Mouse (Mus musculus) embryonic facial prominence, embryonic 12.5 days (tissue): Measurements from ENCODE around the gene Lekr1. TPM values are rescaled to one million over a fixed set of nuclear protein-coding genes. Genes with fewer than 3 reads are reported as not detected.

Source experiments
- ATAC-seq: fragments of 200-750 bp; cut with Nextera tagmentation; 2 replicates; pipeline ENCODE4 v1.8.0; 2017; ENCODE audit not compliant: insufficient number of reproducible peaks, insufficient read depth, low FRiP score, low TSS enrichment
- H3K27ac ChIP-seq: fragments of 300-500 bp; sonication (generic); 2 replicates; pipeline ENCODE4 v1.5.1; 2016; ENCODE audit warnings: mild to moderate bottlenecking
- H3K27me3 ChIP-seq: fragments of 300-500 bp; sonication (generic); 2 replicates; pipeline ENCODE4 v1.6.1; 2016; ENCODE audit warnings: mild to moderate bottlenecking, moderate library complexity
- H3K36me3 ChIP-seq: fragments of 300-500 bp; sonication (generic); 2 replicates; pipeline ENCODE4 v1.6.1; 2016; ENCODE audit warnings: mild to moderate bottlenecking
- H3K4me1 ChIP-seq: fragments of 300-500 bp; sonication (generic); 2 replicates; pipeline ENCODE4 v1.6.1; 2016
- H3K4me2 ChIP-seq: fragments of 300-500 bp; sonication (generic); replicated peaks from 2 replicates; pipeline ENCODE4 v1.6.1; 2016; ENCODE audit warnings: mild to moderate bottlenecking, moderate library complexity
- H3K4me3 ChIP-seq: fragments of 300-500 bp; sonication (generic); 2 replicates; pipeline ENCODE4 v1.5.1; 2016; ENCODE audit warnings: mild to moderate bottlenecking
- H3K9ac ChIP-seq: fragments of 300-500 bp; sonication (generic); 2 replicates; pipeline ENCODE4 v1.6.1; 2016; ENCODE audit warnings: mild to moderate bottlenecking, moderate library complexity
- H3K9me3 ChIP-seq: fragments of 300-500 bp; sonication (generic); 2 replicates; pipeline ENCODE4 v1.6.1; 2016; ENCODE audit warnings: mild to moderate bottlenecking, moderate library complexity
- WGBS: fragments of 180-500 bp; shearing (Covaris S2); methylation state at CpG from one replicate; pipeline ENCODE4 v1.1.7; 2016; 5-methylcytosine and 5-hydroxymethylcytosine counted together
- polyA plus RNA-seq: library from polyadenylated mRNA; unstranded; fragments of >200 nt; fragmentation: Nextera tagmentation; extraction: Ambion mirVana; gene quantifications from 2 replicates; pipeline ENCODE4 v1.2.1, GENCODE M21; 2016

Lekr1 gene
- polyA plus RNA-seq, 1 experiment from 2014 or later = 9.6 TPM

DNA sequence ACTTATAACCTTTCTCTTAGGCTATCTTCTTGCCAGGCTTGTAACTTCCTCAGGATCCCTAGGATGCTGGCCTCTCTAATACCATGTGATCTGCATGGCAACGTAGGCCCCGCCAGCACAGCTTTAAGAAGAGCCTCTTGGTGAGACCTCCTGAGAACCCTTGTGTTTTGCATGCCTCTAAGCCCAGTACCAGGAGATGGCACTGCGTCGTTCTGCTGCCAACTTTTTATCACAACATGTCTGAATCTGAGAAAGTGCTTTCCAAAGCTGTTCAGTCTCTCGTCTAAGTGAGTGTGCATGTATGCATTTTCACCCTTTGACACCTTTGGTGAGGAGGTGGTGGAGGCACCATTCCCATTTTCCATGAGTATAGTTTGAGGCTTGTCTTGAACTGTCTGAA, 116.2 kb downstream of the Lekr1 start:
- no peak overlapping the region for H3K27ac ChIP-seq
- no peak for ATAC-seq
- H3K27me3 ChIP-seq = no peaks in the 10 kb centered on the region
- H3K4me3 ChIP-seq = no peak overlapping the region
- no peaks in the 10 kb centered on the region for H3K4me1 ChIP-seq
- WGBS = 82% methylated on average over 5 of the region's 5 CpGs
- no peaks in the 10 kb centered on the region for H3K36me3 ChIP-seq
- no peak overlapping the region for H3K9ac ChIP-seq
- H3K9me3 ChIP-seq = no peaks in the 10 kb centered on the region
- no peak overlapping the region for H3K4me2 ChIP-seq

DNA sequence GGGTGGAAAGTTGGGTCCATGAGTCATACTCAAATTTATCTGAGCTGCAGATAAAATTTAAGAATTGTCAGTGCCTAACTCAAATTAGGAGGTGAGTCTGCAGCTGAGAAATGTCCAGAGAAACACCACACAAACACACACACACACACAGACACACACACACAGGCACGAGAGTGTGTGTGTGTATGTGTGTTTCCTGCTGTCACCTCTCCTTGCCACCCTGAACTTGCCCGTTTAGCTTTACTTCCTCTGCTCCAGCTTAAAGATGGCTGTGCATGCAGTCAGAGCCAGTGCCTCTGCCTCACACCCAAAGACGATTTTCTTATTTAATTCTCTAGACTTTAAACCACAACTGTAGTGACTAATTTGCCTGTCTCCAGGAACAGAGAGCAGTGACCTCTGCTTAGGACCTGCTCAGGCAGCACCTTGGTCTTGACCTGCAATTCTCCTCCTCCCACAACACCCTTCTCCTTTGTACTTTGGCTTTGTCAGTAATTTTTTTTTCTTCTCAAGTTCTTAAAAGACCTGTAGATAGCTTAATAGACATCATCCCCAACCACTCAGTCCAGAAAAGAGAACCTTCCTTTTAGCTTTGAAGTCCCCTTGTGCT, 124.2 kb downstream of the Lekr1 start:
- WGBS = 51% methylated on average over 3 of the region's 3 CpGs
- H3K4me2 ChIP-seq = no peak overlapping the region
- no peaks in the 10 kb centered on the region for H3K4me1 ChIP-seq
- H3K27ac ChIP-seq = no peak overlapping the region
- no peaks in the 10 kb centered on the region for H3K27me3 ChIP-seq
- no peak overlapping the region for H3K4me3 ChIP-seq
- no peaks in the 10 kb centered on the region for H3K9me3 ChIP-seq
- H3K36me3 ChIP-seq = no peaks in the 10 kb centered on the region
- no peak for ATAC-seq
- no peak overlapping the region for H3K9ac ChIP-seq

DNA sequence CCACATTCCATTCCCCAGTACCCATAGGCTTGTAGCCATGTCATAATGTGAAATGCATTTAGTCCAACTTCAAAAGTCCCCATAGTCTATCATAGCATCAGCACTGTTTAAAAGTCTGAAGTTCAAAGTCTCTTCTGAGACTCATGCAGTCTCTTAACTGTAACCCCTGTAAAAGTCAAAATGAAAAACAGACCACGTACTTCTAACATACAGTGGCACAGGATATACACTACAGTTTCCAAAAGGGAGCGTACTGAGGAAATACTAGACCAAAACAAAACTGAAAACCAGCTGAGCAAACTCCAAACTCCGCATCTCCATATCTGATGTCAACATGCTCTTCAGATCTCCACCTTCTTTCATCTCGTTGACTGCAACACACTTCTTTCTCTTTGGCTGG, 127.5 kb downstream of the Lekr1 start:
- Histone ChIP-seq H3K9ac (no peak overlapping the region), H3K9me3 (no peaks in the 10 kb centered on the region), H3K4me3 (no peak overlapping the region), H3K27ac (no peak overlapping the region), H3K4me2 (no peak overlapping the region), H3K36me3 (no peaks in the 10 kb centered on the region), H3K4me1 (no peaks in the 10 kb centered on the region), H3K27me3 (no peaks in the 10 kb centered on the region)
- WGBS = 65% methylated on average over 4 of the region's 4 CpGs
- ATAC-seq = no peak

DNA sequence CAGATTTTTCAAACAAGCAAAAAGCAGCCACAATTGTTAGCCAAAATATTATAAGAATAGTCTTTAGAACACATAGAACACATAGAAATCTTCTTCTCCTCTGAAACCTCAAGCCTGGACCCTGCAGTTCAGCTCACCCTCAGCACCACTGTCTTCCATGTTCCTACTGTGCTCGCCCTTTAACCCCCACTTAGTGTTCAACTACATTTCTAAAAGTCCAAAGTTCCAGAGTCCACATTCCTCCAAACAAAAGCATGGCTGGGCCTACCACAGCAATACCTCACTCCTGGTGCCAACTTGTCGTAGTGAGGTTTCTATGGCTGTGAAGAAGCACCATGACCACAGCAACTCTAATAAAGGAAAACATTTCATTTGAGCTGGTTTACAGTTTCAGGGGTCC, 128.7 kb downstream of the Lekr1 start:
- ATAC-seq = no peak
- no peak overlapping the region for H3K4me3 ChIP-seq
- no peaks in the 10 kb centered on the region for H3K9me3 ChIP-seq
- WGBS = 80% methylated on average over 2 of the region's 2 CpGs
- no peaks in the 10 kb centered on the region for H3K27me3 ChIP-seq
- H3K27ac ChIP-seq = no peak overlapping the region
- H3K9ac ChIP-seq = no peak overlapping the region
- no peak overlapping the region for H3K4me2 ChIP-seq
- H3K4me1 ChIP-seq = no peaks in the 10 kb centered on the region
- no peaks in the 10 kb centered on the region for H3K36me3 ChIP-seq

DNA sequence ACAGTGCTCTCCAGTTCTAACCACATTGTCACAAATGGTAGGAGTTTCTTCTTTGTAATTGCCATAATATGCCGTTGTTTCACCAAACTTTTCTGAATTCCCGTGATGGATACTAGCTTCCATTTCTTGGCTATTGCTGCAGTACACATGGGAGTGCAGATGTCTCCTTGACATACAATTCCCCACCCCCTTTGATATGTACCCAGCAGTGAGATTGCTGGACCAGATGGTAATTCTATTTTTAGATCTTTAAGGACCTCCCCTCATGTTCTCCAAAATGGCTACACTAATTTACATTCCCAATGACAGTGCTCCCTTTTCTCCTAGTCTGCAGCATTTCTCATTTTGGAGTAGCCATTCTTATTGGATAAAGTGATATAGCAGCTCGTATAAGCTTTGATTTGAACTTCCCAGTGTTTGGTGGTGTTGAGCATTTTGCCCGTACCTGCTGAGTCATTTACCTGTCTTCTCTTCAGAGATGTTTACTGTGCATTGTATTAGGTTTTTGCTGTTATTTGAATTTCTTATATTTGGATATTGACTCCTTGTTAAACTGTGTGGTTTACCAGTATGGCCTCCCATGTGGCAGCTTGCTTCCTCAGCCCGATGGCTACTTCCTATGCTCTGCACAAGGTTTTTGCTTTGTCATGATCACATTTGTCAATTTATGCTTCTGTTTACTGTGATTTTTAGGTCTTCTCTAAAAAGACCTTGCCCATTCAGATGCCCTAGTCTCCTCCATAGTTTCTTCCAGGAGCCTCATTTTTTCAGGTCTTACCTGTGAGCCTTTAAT, 131.5 kb downstream of the Lekr1 start:
- no peak overlapping the region for H3K4me3 ChIP-seq
- ATAC-seq = no peak
- no peak overlapping the region for H3K4me2 ChIP-seq
- H3K4me1 ChIP-seq = no peaks in the 10 kb centered on the region
- WGBS = 92% methylated on average over 5 of the region's 5 CpGs
- H3K27ac ChIP-seq = no peak overlapping the region
- H3K36me3 ChIP-seq = no peaks in the 10 kb centered on the region
- no peaks in the 10 kb centered on the region for H3K9me3 ChIP-seq
- H3K9ac ChIP-seq = no peak overlapping the region
- H3K27me3 ChIP-seq = no peaks in the 10 kb centered on the region

DNA sequence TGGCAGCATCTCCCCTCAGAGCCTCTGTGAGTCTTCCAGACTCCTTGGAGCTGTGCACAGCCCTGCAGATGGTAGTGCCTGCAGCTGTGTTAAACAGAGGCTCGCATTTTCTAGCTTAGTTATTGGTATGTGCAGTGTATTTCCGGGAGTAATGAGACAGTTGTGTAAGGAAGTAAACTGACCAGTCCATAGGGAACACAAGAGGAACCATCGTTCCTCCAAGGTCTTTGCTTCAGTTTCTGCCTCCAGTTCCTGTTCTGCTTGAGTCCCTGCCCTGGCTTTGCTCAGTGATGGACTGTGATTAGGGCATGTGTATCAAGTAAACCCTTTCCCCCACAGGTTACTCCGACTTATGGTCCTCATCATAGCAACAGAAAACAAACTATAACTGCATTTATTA, 134.9 kb downstream of the Lekr1 start:
- 77% methylated on average over 4 of the region's 4 CpGs for WGBS
- no peaks in the 10 kb centered on the region for H3K4me1 ChIP-seq

DNA sequence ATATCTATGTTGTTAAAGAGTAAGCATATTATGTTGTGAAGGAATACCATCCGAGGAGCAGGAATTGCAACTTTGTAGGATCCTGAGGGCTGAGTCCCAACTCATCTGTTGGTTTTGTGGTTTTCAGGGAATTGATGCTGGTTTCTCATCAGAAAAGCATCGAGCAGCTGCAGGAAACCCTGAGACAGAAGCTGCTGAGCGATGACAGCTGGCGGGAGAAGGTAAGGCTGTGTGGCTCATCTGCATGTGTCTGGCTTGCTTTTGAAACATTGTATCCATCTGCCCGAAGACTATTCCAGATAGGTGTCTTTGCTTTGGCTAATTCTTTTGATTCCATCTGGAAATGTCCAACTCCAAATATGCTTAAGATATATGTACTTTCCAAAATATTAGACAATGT, 136.2 kb downstream of the Lekr1 start:
- Histone ChIP-seq H3K9me3 (no peaks in the 10 kb centered on the region), H3K9ac (no peak overlapping the region), H3K4me2 (no peak overlapping the region), H3K27me3 (no peaks in the 10 kb centered on the region), H3K4me1 (no peaks in the 10 kb centered on the region), H3K4me3 (no peak overlapping the region), H3K27ac (no peak overlapping the region), H3K36me3 (no peaks in the 10 kb centered on the region)
- WGBS = 85% methylated on average over 5 of the region's 5 CpGs
- no peak for ATAC-seq

More for the DNA sequence above, 134.9 kb downstream of the Lekr1 start:
- Histone ChIP-seq H3K27ac (no peak overlapping the region), H3K9ac (no peak overlapping the region), H3K4me3 (no peak overlapping the region), H3K9me3 (no peaks in the 10 kb centered on the region), H3K27me3 (no peaks in the 10 kb centered on the region), H3K4me2 (no peak overlapping the region), H3K36me3 (no peaks in the 10 kb centered on the region)
- ATAC-seq = no peak

DNA sequence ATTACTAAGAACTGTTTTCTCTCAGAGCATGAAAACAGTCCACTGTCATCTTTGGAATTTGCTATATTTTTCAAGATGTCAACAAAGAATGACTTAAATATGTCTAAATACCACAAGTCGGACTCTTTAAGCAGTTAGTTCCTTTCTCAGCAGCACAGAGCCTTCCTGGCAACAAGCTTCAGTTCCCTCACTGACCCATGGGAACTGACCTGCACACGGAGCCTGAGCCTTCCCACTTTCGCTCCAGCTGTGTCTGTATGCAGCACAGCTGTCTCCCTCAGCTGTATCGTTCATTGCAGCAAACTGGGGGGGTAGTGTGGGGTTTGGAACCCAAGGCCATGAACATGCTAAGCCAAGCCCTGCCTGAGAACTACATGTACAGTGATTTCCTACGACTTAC, 136.8 kb downstream of the Lekr1 start:
- Histone ChIP-seq H3K4me2 (no peak overlapping the region), H3K27me3 (no peaks in the 10 kb centered on the region), H3K27ac (no peak overlapping the region), H3K4me3 (no peak overlapping the region), H3K9ac (no peak overlapping the region), H3K36me3 (no peaks in the 10 kb centered on the region), H3K4me1 (no peaks in the 10 kb centered on the region), H3K9me3 (no peaks in the 10 kb centered on the region)
- 51% methylated on average over 5 of the region's 5 CpGs for WGBS
- no peak for ATAC-seq

DNA sequence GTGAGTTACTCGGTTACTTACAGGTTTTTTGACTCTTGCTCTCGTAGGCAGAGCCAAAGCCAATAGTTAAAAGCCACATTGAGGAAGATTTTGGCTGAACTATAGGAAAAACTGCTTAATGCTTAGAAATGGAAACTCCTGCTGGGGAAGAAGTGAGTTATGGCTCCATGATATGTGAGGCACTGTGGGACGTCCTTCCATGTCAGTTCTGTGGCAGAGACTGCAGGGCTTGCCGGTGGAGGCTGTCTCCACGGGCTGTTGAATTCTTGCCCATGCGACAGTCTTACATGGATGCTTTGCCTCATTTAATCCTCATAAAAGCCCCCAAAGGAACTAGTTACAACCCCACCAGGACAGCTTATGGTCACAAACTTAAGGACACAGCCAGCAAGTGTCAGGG, 148.9 kb downstream of the Lekr1 start:
- Histone ChIP-seq H3K4me1 (peaks cover 4% of the 10 kb centered on the region), H3K4me3 (no peak overlapping the region), H3K36me3 (no peaks in the 10 kb centered on the region), H3K4me2 (no peak overlapping the region), H3K9ac (no peak overlapping the region), H3K9me3 (no peaks in the 10 kb centered on the region), H3K27ac (no peak overlapping the region), H3K27me3 (no peaks in the 10 kb centered on the region)
- ATAC-seq = no peak
- WGBS = 86% methylated on average over 6 of the region's 6 CpGs

DNA sequence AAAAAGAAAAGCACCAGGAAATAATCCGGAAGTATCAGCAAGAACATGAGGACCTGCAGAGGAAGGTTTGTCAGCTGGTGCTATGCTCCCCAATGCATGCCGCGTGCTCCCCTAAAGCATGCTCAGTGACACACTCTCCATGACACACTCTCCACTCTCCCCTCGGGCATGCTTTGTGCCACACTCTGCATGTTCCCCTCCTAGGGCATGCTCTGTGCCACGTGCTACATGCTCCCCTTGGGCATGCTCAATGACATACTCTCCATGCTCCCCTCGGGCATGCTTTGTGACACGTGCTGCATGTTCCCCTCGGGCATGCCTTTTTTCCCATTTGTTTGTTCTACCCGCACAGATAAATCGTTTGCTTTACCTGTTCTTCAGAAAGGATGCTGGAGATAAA, 150.0 kb downstream of the Lekr1 start:
- Histone ChIP-seq H3K36me3 (no peaks in the 10 kb centered on the region), H3K27me3 (no peaks in the 10 kb centered on the region), H3K4me1 (peaks cover 9% of the 10 kb centered on the region), H3K4me2 (no peak overlapping the region), H3K9me3 (no peaks in the 10 kb centered on the region), H3K4me3 (no peak overlapping the region), H3K9ac (no peak overlapping the region), H3K27ac (no peak overlapping the region)
- 0 out of 2 replicates have a peak, but pooled peaks have one; percentile 56 for ATAC-seq
- 79% methylated on average over 10 of the region's 10 CpGs for WGBS

DNA sequence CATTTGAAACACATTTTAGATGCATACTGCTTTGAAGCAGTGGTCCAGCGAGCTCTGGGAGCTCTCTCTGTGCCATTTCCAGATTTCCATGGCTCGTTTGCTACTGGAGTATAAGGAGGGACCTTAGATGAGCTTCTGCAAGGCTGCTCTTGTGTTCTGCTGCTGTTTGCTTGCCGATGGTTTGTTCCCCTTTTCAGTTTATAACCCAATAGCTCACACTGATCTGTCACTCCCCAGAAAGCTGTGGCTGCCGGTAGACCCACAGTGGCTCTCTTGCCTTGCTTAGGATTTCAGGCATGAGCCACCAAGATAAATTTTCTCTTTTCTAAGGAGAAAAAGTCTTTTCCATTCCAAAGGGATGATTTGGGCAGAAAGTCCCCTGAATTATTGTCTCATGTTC, 152.6 kb downstream of the Lekr1 start:
- no peaks in the 10 kb centered on the region for H3K9me3 ChIP-seq
- no peak for ATAC-seq
- no peaks in the 10 kb centered on the region for H3K27me3 ChIP-seq
- H3K27ac ChIP-seq = no peak overlapping the region
- H3K9ac ChIP-seq = no peak overlapping the region
- H3K4me1 ChIP-seq = peaks cover 9% of the 10 kb centered on the region
- 71% methylated on average over 4 of the region's 4 CpGs for WGBS
- no peak overlapping the region for H3K4me3 ChIP-seq
- H3K36me3 ChIP-seq = no peaks in the 10 kb centered on the region
- no peak overlapping the region for H3K4me2 ChIP-seq

DNA sequence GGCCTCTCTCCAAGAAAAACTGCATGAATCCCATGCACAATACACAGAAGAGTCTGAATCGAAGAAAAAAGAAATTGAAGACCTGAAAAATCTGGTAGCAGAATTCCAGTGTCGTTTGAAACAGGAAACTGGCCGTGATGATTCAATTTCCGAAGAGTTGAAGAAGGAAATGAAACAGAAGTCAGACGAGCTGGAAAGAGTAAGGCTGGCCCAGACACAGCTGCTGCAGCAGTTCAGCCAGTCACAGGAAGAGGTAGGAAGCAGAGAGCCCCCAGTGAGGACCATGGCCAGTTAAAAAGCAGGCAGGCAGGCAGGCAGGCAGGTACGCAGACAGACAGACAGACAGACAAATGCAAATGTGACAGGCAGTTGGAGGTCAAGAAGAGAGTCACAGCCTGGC, 153.8 kb downstream of the Lekr1 start:
- Histone ChIP-seq H3K4me3 (no peak overlapping the region), H3K4me2 (no peak overlapping the region), H3K4me1 (peaks cover 9% of the 10 kb centered on the region), H3K9ac (no peak overlapping the region), H3K9me3 (no peaks in the 10 kb centered on the region), H3K27ac (peak overlapping the region; percentile 54), H3K36me3 (no peaks in the 10 kb centered on the region), H3K27me3 (no peaks in the 10 kb centered on the region)
- WGBS = 25% methylated on average over 6 of the region's 6 CpGs
- no peak for ATAC-seq
